Mouse (Mus musculus) heart, embryonic 15.5 days (tissue): Measurements from ENCODE around the gene Kcnq5. TPM values are rescaled to one million over a fixed set of nuclear protein-coding genes. Genes with fewer than 3 reads are reported as not detected.

Source experiments
- ATAC-seq: fragments of 200-750 bp; cut with Nextera tagmentation; replicated peaks from 2 replicates; pipeline ENCODE4 v1.8.0; 2017; ENCODE audit warnings: low read depth, moderate TSS enrichment; ENCODE audit not compliant: insufficient number of reproducible peaks, insufficient read depth, low FRiP score
- H3K27ac ChIP-seq: fragments of 300-500 bp; sonication (generic); 2 replicates; pipeline ENCODE4 v1.5.1; 2015; ENCODE audit warnings: mild to moderate bottlenecking, inconsistent platforms
- H3K27me3 ChIP-seq: fragments of 300-500 bp; sonication (generic); 2 replicates; pipeline ENCODE4 v1.6.1; 2015; ENCODE audit warnings: inconsistent platforms
- H3K36me3 ChIP-seq: fragments of 300-500 bp; sonication (generic); 2 replicates; pipeline ENCODE4 v1.6.1; 2015; ENCODE audit warnings: mild to moderate bottlenecking, inconsistent platforms
- H3K4me1 ChIP-seq: fragments of 300-500 bp; sonication (generic); replicated peaks from 2 replicates; pipeline ENCODE4 v1.6.1; 2015; ENCODE audit warnings: inconsistent platforms
- H3K4me2 ChIP-seq: fragments of 300-500 bp; sonication (generic); 2 replicates; pipeline ENCODE4 v1.6.1; 2015; ENCODE audit warnings: inconsistent platforms, mild to moderate bottlenecking, moderate library complexity
- H3K4me3 ChIP-seq: fragments of 300-500 bp; sonication (generic); 2 replicates; pipeline ENCODE4 v1.5.1; 2015; ENCODE audit warnings: mild to moderate bottlenecking, inconsistent platforms
- H3K9ac ChIP-seq: fragments of 300-500 bp; sonication (generic); 2 replicates; pipeline ENCODE4 v1.6.1; 2015; ENCODE audit warnings: mild to moderate bottlenecking, inconsistent platforms
- H3K9me3 ChIP-seq: fragments of 300-500 bp; sonication (generic); replicated peaks from 2 replicates; pipeline ENCODE4 v1.6.1; 2016; ENCODE audit warnings: inconsistent platforms
- WGBS: fragments of 180-500 bp; shearing (Covaris S2); methylation state at CpG from one replicate; pipeline ENCODE4 v1.1.7; 2015; ENCODE audit warnings: mixed read lengths; 5-methylcytosine and 5-hydroxymethylcytosine counted together
- polyA plus RNA-seq: library from polyadenylated mRNA; unstranded; fragments of >200 nt; fragmentation: Nextera tagmentation; extraction: Ambion mirVana; gene quantifications from 2 replicates; pipeline ENCODE4 v1.2.1, GENCODE M21; 2015

Kcnq5 gene
- polyA plus RNA-seq, 1 experiment from 2014 or later: 3.0 TPM

DNA sequence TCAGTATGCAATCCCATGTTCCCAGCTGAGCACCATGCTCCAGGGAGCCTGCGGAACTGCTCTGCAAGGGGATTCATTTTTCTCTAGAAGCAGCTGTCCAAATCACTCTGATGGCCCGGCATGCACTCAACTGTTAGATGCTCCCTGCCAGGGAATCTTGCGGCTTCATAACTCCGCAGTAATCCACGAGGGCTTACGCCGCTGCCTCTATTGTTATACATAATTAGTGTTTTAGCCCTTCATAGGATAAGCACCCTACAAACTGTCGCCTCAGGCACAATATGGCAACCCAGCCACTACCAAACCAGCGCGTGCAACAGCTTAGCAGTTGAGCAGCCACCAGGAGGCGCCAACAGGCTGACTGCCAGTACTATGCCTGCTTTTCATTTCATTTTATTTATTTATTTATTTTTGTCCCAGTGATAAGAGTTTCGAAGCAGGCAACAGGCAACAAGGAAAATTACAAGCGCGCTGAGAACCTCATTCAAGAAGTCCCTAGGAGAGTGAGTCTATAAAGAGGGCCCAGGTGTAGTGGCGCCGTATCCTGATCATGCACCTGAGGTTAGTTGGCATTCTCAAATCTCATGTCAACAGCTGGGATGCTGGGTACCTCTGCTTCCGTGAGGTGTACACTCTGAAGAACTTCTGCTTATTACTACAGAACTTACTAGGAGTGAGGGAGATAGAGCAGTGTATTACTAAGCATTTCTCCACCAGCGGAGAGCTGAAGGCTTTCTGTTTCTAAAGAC is 500.6 kb downstream of the Kcnq5 start:
- H3K4me3 ChIP-seq: no peak overlapping the region
- no peaks in the 10 kb centered on the region for H3K4me1 ChIP-seq
- no peak overlapping the region for H3K4me2 ChIP-seq
- no peak overlapping the region for H3K27ac ChIP-seq
- H3K36me3 ChIP-seq: no peaks in the 10 kb centered on the region
- no peak for ATAC-seq
- H3K27me3 ChIP-seq: no peaks in the 10 kb centered on the region
- no peak overlapping the region for H3K9ac ChIP-seq
- WGBS: 67% methylated on average over 18 of the region's 18 CpGs
- H3K9me3 ChIP-seq: no peaks in the 10 kb centered on the region

DNA sequence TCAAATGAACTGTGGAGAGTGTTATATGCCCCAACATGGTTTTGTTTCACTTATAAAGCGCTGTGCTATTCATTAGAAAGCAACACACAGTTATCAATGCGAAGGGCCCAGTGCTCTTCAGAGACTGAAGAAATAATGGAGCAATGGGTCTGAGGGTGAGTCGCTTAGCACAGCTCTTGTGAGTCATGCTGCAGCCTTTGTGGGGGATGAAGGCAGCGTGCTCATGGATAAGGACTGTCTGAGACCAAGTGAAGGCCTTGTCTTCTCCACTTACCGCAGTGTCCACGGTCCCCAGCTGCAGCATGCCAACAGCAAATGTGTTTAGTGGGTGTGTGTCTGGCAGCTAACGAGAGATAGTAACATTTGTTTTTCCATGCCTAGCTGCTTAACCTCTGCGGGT is 503.2 kb downstream of the Kcnq5 start:
- Histone ChIP-seq H3K4me3 (no peak overlapping the region), H3K4me1 (no peaks in the 10 kb centered on the region), H3K4me2 (no peak overlapping the region), H3K36me3 (no peaks in the 10 kb centered on the region), H3K9me3 (no peaks in the 10 kb centered on the region), H3K27ac (no peak overlapping the region), H3K27me3 (no peaks in the 10 kb centered on the region), H3K9ac (no peak overlapping the region)
- no peak for ATAC-seq
- 57% methylated on average over 8 of the region's 8 CpGs for WGBS

GRCm38 (mm10) chr1:21455971-21456370 is 505.8 kb downstream of the Kcnq5 start:
- H3K27ac ChIP-seq: no peak overlapping the region
- no peak overlapping the region for H3K4me2 ChIP-seq
- no peak overlapping the region for H3K4me3 ChIP-seq
- 84% methylated on average over 5 of the region's 5 CpGs for WGBS
- ATAC-seq: no peak
- no peaks in the 10 kb centered on the region for H3K36me3 ChIP-seq
- no peak overlapping the region for H3K9ac ChIP-seq
- no peaks in the 10 kb centered on the region for H3K9me3 ChIP-seq
- no peaks in the 10 kb centered on the region for H3K27me3 ChIP-seq
- no peaks in the 10 kb centered on the region for H3K4me1 ChIP-seq

GRCm38 (mm10) chr1:21448227-21448626 is 513.5 kb downstream of the Kcnq5 start:
- no peak overlapping the region for H3K9ac ChIP-seq
- H3K27ac ChIP-seq: no peak overlapping the region

DNA sequence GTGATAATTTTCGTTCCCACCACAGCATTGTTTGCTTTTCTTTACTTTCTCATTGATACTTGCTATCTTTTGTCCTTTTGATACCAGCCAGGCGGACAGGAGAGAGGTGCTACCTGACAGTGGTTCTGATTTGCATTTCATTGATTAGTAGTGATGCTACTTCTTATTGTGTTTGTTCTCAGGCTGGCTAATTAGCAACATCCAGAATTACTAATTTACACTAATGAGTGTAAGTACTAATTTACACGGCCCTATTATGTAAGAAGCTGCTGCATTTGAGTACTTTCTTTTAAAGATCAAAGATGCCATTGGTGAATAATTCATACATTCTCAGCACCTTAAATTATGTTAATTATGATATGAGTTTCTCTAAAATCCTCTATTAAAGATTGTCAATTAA is 525.0 kb downstream of the Kcnq5 start:
- Histone ChIP-seq H3K4me2 (no peak overlapping the region), H3K4me1 (no peaks in the 10 kb centered on the region), H3K9ac (no peak overlapping the region), H3K4me3 (no peak overlapping the region), H3K36me3 (no peaks in the 10 kb centered on the region), H3K27me3 (no peaks in the 10 kb centered on the region), H3K27ac (no peak overlapping the region), H3K9me3 (no peaks in the 10 kb centered on the region)
- 82% methylated on average over 3 of the region's 3 CpGs for WGBS
- ATAC-seq: no peak

More at GRCm38 (mm10) chr1:21448227-21448626, 513.5 kb downstream of the Kcnq5 start:
- no peaks in the 10 kb centered on the region for H3K36me3 ChIP-seq
- 44% methylated on average over 2 of the region's 2 CpGs for WGBS
- no peak overlapping the region for H3K4me3 ChIP-seq
- no peak for ATAC-seq
- no peak overlapping the region for H3K4me2 ChIP-seq
- no peaks in the 10 kb centered on the region for H3K4me1 ChIP-seq
- H3K27me3 ChIP-seq: no peaks in the 10 kb centered on the region
- H3K9me3 ChIP-seq: no peaks in the 10 kb centered on the region

DNA sequence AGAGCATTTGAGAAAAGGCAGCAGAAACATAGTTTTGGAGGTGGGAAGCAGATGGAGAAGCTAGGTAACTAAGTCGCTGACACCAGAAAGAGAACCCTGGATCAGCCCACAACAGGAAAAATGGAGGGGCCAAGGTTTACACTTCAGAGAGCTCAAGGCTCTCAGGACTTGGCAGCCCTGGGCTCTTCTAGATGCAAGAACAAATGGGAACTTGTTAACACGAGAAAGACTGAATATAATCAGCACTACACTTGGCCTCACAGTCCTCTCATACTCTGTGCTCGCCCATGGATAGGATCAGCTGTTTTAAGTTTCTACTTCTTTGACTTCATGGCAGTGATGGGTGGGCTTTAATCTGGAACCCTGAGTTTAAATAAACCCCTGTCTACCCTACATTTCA is 526.9 kb downstream of the Kcnq5 start:
- whole genome bisulfite sequencing: 49% methylated on average over 3 of the region's 3 CpGs
- no peak for ATAC-seq
- H3K4me3 ChIP-seq: no peak overlapping the region
- no peak overlapping the region for H3K9ac ChIP-seq
- no peaks in the 10 kb centered on the region for H3K27me3 ChIP-seq
- no peaks in the 10 kb centered on the region for H3K9me3 ChIP-seq
- no peaks in the 10 kb centered on the region for H3K4me1 ChIP-seq
- H3K4me2 ChIP-seq: no peak overlapping the region
- no peaks in the 10 kb centered on the region for H3K36me3 ChIP-seq
- H3K27ac ChIP-seq: no peak overlapping the region

DNA sequence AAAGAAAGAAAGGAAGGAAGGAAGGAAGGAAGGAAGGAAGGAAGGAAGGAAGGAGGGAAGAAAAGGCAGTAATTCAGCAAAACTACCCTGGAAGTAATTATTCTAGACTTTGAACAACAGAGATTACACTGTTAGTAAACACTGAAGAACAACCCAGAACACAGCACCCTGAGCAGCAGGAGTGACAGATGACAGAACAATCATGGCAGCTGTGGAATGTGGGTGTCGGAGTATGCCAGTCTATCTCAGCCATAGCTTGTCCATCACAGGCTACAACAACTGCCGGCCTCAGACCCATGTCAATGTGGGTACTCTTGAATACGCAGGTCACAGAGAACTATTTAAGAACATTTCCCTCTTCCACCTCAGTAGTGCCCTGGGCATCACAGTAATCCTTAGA is 530.1 kb downstream of the Kcnq5 start:
- Histone ChIP-seq H3K9me3 (no peaks in the 10 kb centered on the region), H3K27ac (no peak overlapping the region), H3K36me3 (no peaks in the 10 kb centered on the region), H3K4me2 (no peak overlapping the region), H3K4me3 (no peak overlapping the region), H3K27me3 (no peaks in the 10 kb centered on the region), H3K4me1 (no peaks in the 10 kb centered on the region), H3K9ac (no peak overlapping the region)
- 71% methylated on average over 3 of the region's 3 CpGs for WGBS
- ATAC-seq: no peak

DNA sequence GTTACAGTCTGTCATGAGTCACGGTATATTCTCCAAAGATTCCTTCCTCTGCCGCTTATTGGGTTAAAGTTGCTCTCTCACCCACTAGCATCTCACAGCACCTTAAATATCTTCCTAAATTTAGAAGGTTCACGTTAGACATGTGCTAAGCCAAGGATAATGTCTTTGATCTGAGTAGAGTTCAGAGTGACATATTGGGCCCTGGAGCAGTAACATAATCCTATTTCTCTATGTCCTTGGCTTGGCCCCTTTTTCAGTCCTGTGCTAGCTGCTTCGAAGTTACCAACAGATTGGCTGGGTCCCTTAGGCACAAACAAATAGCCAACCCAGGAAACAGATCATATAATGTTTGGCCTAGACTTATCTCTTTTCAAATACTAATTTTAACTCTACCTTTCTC is 533.7 kb downstream of the Kcnq5 start:
- ATAC-seq: no peak
- Histone ChIP-seq H3K4me1 (no peaks in the 10 kb centered on the region), H3K27me3 (no peaks in the 10 kb centered on the region), H3K4me2 (no peak overlapping the region), H3K36me3 (no peaks in the 10 kb centered on the region), H3K4me3 (no peak overlapping the region), H3K9ac (no peak overlapping the region), H3K9me3 (no peaks in the 10 kb centered on the region), H3K27ac (no peak overlapping the region)
- WGBS: 74% methylated on average over 4 of the region's 4 CpGs

- no peaks in the 10 kb centered on the region for H3K4me1 ChIP-seq
- H3K36me3 ChIP-seq: no peaks in the 10 kb centered on the region
- 73% methylated on average over 2 of the region's 2 CpGs for WGBS
- no peak overlapping the region for H3K9ac ChIP-seq
- no peak overlapping the region for H3K4me3 ChIP-seq
- no peak overlapping the region for H3K4me2 ChIP-seq
- H3K9me3 ChIP-seq: no peaks in the 10 kb centered on the region
- no peak overlapping the region for H3K27ac ChIP-seq
- H3K27me3 ChIP-seq: no peaks in the 10 kb centered on the region
- ATAC-seq: no peak
These were observed 536.1 kb downstream of the Kcnq5 start for GRCm38 (mm10) chr1:21425654-21426053.

- Histone ChIP-seq H3K36me3 (no peaks in the 10 kb centered on the region), H3K4me1 (no peaks in the 10 kb centered on the region)
These were observed 542.4 kb downstream of the Kcnq5 start for GRCm38 (mm10) chr1:21419370-21419769.

DNA sequence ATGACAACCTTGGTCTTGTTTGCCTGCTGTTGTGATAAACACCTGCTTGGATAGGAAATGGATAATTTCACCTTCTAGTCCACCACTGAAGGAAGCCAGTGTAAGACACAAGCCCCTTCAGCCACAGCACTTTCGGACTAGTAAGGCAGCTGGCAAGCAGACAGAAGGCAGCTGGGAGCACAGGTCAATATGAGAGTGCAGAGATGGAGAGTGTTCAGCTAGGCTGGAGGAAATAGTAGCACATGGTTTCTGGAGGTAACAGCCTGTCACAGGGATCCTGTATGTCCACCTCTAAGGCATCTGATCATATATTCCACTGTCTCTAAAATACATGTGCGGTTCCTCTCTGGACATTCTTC is 549.6 kb downstream of the Kcnq5 start:
- H3K4me2 ChIP-seq: no peak overlapping the region

More at GRCm38 (mm10) chr1:21419370-21419769, 542.4 kb downstream of the Kcnq5 start:
- H3K9me3 ChIP-seq: no peaks in the 10 kb centered on the region
- H3K9ac ChIP-seq: no peak overlapping the region
- no peak overlapping the region for H3K4me2 ChIP-seq
- no peak overlapping the region for H3K4me3 ChIP-seq
- no peaks in the 10 kb centered on the region for H3K27me3 ChIP-seq
- ATAC-seq: no peak
- no peak overlapping the region for H3K27ac ChIP-seq

More for the DNA sequence above, 549.6 kb downstream of the Kcnq5 start:
- H3K4me3 ChIP-seq: no peak overlapping the region
- H3K36me3 ChIP-seq: no peaks in the 10 kb centered on the region
- H3K27ac ChIP-seq: no peak overlapping the region
- H3K27me3 ChIP-seq: no peaks in the 10 kb centered on the region
- no peak for ATAC-seq
- 89% methylated on average over 2 of the region's 2 CpGs for WGBS
- H3K9ac ChIP-seq: no peak overlapping the region
- no peaks in the 10 kb centered on the region for H3K9me3 ChIP-seq
- no peaks in the 10 kb centered on the region for H3K4me1 ChIP-seq
